Mouse (Mus musculus) midbrain, postnatal 0 days (tissue): Measurements from ENCODE around the gene Actg1. TPM values are rescaled to one million over a fixed set of nuclear protein-coding genes. Genes with fewer than 3 reads are reported as not detected.
"Not testable (repeated sequence)": the region's sequence is repeated elsewhere in the genome, so short reads cannot be mapped to it uniquely, and the experiment has no call there.

Experiments
- ATAC-seq: fragments of 200-750 bp; cut with Nextera tagmentation; 2 replicates; pipeline ENCODE4 v1.8.0; 2017; ENCODE audit warnings: moderate number of reproducible peaks, mild to moderate bottlenecking, moderate TSS enrichment, moderate library complexity; ENCODE audit not compliant: low FRiP score
- DNase-seq: peaks from one replicate; pipeline ENCODE4 v3.0.0-alpha.2; 2015; ENCODE audit warnings: low spot score
- H3K27ac ChIP-seq: fragments of 300-500 bp; sonication (generic); 2 replicates; pipeline ENCODE4 v1.5.1; 2014; ENCODE audit warnings: low read depth, mild to moderate bottlenecking, low read length, mixed read lengths
- H3K27me3 ChIP-seq: fragments of 300-500 bp; sonication (generic); 2 replicates; pipeline ENCODE4 v1.6.1; 2014; ENCODE audit warnings: low read length, control low read depth, mixed read lengths; ENCODE audit not compliant: insufficient read depth
- H3K36me3 ChIP-seq: fragments of 300-500 bp; sonication (generic); 2 replicates; pipeline ENCODE4 v1.6.1; 2014; ENCODE audit warnings: low read length, control low read depth, mixed read lengths; ENCODE audit not compliant: insufficient read depth
- H3K4me1 ChIP-seq: fragments of 300-500 bp; sonication (generic); 2 replicates; pipeline ENCODE4 v1.6.1; 2014; ENCODE audit warnings: mild to moderate bottlenecking, control low read depth, antibody characterized with exemption, low read length, mixed read lengths; ENCODE audit not compliant: insufficient read depth
- H3K4me2 ChIP-seq: fragments of 300-500 bp; sonication (generic); 2 replicates; pipeline ENCODE4 v1.6.1; 2014; ENCODE audit warnings: low read depth, mild to moderate bottlenecking, low read length, mixed read lengths; ENCODE audit not compliant: poor library complexity, severe bottlenecking
- H3K4me3 ChIP-seq: fragments of 300-500 bp; sonication (generic); 2 replicates; pipeline ENCODE4 v1.5.1; 2014; ENCODE audit warnings: low read depth, mild to moderate bottlenecking, low read length, moderate library complexity
- H3K9ac ChIP-seq: fragments of 300-500 bp; sonication (generic); replicated peaks from 2 replicates; pipeline ENCODE4 v1.6.1; 2014; ENCODE audit warnings: mild to moderate bottlenecking, low read length, moderate library complexity, mixed read lengths; ENCODE audit not compliant: poor library complexity, severe bottlenecking
- H3K9me3 ChIP-seq: fragments of 300-500 bp; sonication (generic); 2 replicates; pipeline ENCODE4 v1.6.1; 2016; ENCODE audit warnings: low read length, control low read depth
- CTCF ChIP-seq: IDR thresholded peaks from 2 replicates; pipeline ENCODE4 v1.5.1; 2016; ENCODE audit warnings: antibody characterized with exemption, mild to moderate bottlenecking
- WGBS: fragments of 180-500 bp; shearing (Covaris S2); extraction: QIAGEN DNeasy Blood & Tissue Kit; methylation state at CpG from one replicate; pipeline ENCODE4 v1.1.7; 2014; 5-methylcytosine and 5-hydroxymethylcytosine counted together
- polyA plus RNA-seq: library from polyadenylated mRNA; unstranded; fragments of >200 nt; fragmentation: Nextera tagmentation; extraction: Ambion mirVana; gene quantifications from 2 replicates; pipeline ENCODE4 v1.2.1, GENCODE M21; 2015
- total RNA-seq: library from RNA; depleted of rRNA; stranded (reverse); fragments of >200 nt; gene quantifications from 2 replicates; pipeline ENCODE4 v1.2.3, GENCODE M21; 2014

The Actg1 gene
- total and polyA plus RNA-seq, 2 experiments from 2014 or later = 2,534 to 3,992 TPM

GRCm38 (mm10) chr11:120353500-120354303 is 5.4 kb upstream of the Actg1 start:
- no peak for ATAC-seq
- Histone ChIP-seq H3K9me3 (no peaks in the 10 kb centered on the region), H3K27ac (no peak overlapping the region), H3K4me2 (0 out of 2 replicates have a peak overlapping the region, but pooled peaks have one; percentile 6), H3K36me3 (no peaks in the 10 kb centered on the region), H3K4me3 (no peak overlapping the region), H3K27me3 (no peaks in the 10 kb centered on the region), H3K4me1 (peaks cover 19% of the 10 kb centered on the region), H3K9ac (no peak overlapping the region)
- WGBS = 23% methylated on average over 26 of the region's 26 CpGs
- TF ChIP-seq CTCF = peak; percentile 68
- DNase-seq = no peak

GRCm38 (mm10) chr11:120352571-120353290 is 4.4 kb upstream of the Actg1 start:
- H3K36me3 ChIP-seq = no peaks in the 10 kb centered on the region
- no peak overlapping the region for H3K4me3 ChIP-seq
- peak overlapping the region; percentile 57 for H3K27ac ChIP-seq
- TF ChIP-seq CTCF = no peak
- WGBS = 70% methylated on average over 13 of the region's 13 CpGs
- no peaks in the 10 kb centered on the region for H3K9me3 ChIP-seq
- peaks cover 10% of the 10 kb centered on the region for H3K4me1 ChIP-seq
- peak; percentile 74 for DNase-seq
- no peaks in the 10 kb centered on the region for H3K27me3 ChIP-seq
- ATAC-seq = no peak
- no peak overlapping the region for H3K4me2 ChIP-seq
- no peak overlapping the region for H3K9ac ChIP-seq

- not testable (repeated sequence) for ATAC-seq, DNase-seq, H3K9ac ChIP-seq, H3K4me2 ChIP-seq, H3K9me3 ChIP-seq, H3K4me3 ChIP-seq, H3K36me3 ChIP-seq, H3K27me3 ChIP-seq, H3K4me1 ChIP-seq
- 95% methylated on average over 5 of the region's 5 CpGs for WGBS
- H3K27ac ChIP-seq = peak overlapping the region; percentile 99
Observed at GRCm38 (mm10) chr11:120352093-120352350, 3.7 kb upstream of the Actg1 start.

GRCm38 (mm10) chr11:120351250-120352092 is 3.1 kb upstream of the Actg1 start:
- Histone ChIP-seq H3K27ac (peak overlapping the region; percentile 99), H3K4me2 (peak overlapping the region; percentile 74; the same call in 1 of the 2 replicates), H3K36me3 (no peaks in the 10 kb centered on the region), H3K4me3 (no peak overlapping the region), H3K9me3 (no peaks in the 10 kb centered on the region), H3K9ac (no peak overlapping the region), H3K27me3 (no peaks in the 10 kb centered on the region), H3K4me1 (peaks cover 7% of the 10 kb centered on the region; the same call in 1 of the 2 replicates)
- DNase-seq = no peak
- ATAC-seq = no peak
- 88% methylated on average over 10 of the region's 10 CpGs for WGBS
- TF ChIP-seq CTCF = no peak

- 16% methylated on average over 11 of the region's 11 CpGs for WGBS
- Histone ChIP-seq H3K9me3 (no peaks in the 10 kb centered on the region), H3K36me3 (no peaks in the 10 kb centered on the region), H3K4me3 (peak overlapping the region; percentile 97), H3K4me2 (peak overlapping the region; percentile 74), H3K27ac (peak overlapping the region; percentile 99), H3K9ac (peak overlapping the region; percentile 100), H3K4me1 (peaks cover 7% of the 10 kb centered on the region; the same call in 1 of the 2 replicates), H3K27me3 (no peaks in the 10 kb centered on the region)
- no peak for TF ChIP-seq CTCF
- ATAC-seq (no peak), DNase-seq (no peak)
Observed at GRCm38 (mm10) chr11:120350711-120351110, 2.4 kb upstream of the Actg1 start.
